Mouse (Mus musculus) testis, adult 2 months (tissue): ENCODE data around the gene Bcl2.

ENCODE experiments used
- CTCF ChIP-seq: fragments of 200-500 bp; IDR thresholded peaks from 2 replicates; pipeline ENCODE4 v1.5.1; 2012; ENCODE audit warnings: low read depth, mild to moderate bottlenecking, inconsistent platforms, low read length, moderate library complexity; ENCODE audit not compliant: control insufficient read depth, insufficient read depth, insufficient replicate concordance
- POLR2A ChIP-seq: fragments of 200-500 bp; IDR thresholded peaks from 2 replicates; pipeline ENCODE4 v1.6.1; 2012; ENCODE audit warnings: low read depth, mild to moderate bottlenecking, inconsistent platforms, low read length, moderate library complexity; ENCODE audit not compliant: control insufficient read depth

- TF ChIP-seq POLR2A (no peak), CTCF (no peak)
These were observed 190.3 kb downstream of the Bcl2 start for GRCm38 (mm10) chr1:106523741-106524140.
